Mouse (Mus musculus) neural tube, embryonic 11.5 days (tissue): ENCODE results near the gene Bbx. TPM values are rescaled to one million over a fixed set of nuclear protein-coding genes. Genes with fewer than 3 reads are reported as not detected.

Experiments
- ATAC-seq: fragments of 200-750 bp; cut with Nextera tagmentation; 2 replicates; pipeline ENCODE4 v1.8.0; 2017; ENCODE audit warnings: moderate number of reproducible peaks, mild to moderate bottlenecking, moderate TSS enrichment, moderate library complexity; ENCODE audit not compliant: insufficient read depth, low FRiP score, low TSS enrichment
- DNase-seq: peaks from one replicate; pipeline ENCODE4 v3.0.0-alpha.2; 2015; ENCODE audit warnings: low spot score
- H3K27ac ChIP-seq: fragments of 300-500 bp; sonication (generic); 2 replicates; pipeline ENCODE4 v1.5.1; 2014; ENCODE audit warnings: low read depth, mild to moderate bottlenecking, low read length
- H3K27me3 ChIP-seq: fragments of 300-500 bp; sonication (generic); 2 replicates; pipeline ENCODE4 v1.6.1; 2014; ENCODE audit warnings: mild to moderate bottlenecking, low read length, mixed read lengths; ENCODE audit not compliant: control insufficient read depth, insufficient read depth
- H3K36me3 ChIP-seq: fragments of 300-500 bp; sonication (generic); 2 replicates; pipeline ENCODE4 v1.6.1; 2014; ENCODE audit warnings: mild to moderate bottlenecking, low read length, moderate library complexity, mixed read lengths; ENCODE audit not compliant: control insufficient read depth, insufficient read depth
- H3K4me1 ChIP-seq: fragments of 300-500 bp; sonication (generic); 2 replicates; pipeline ENCODE4 v1.6.1; 2014; ENCODE audit warnings: low read length, mixed read lengths; ENCODE audit not compliant: control insufficient read depth, insufficient read depth
- H3K4me2 ChIP-seq: fragments of 300-500 bp; sonication (generic); 2 replicates; pipeline ENCODE4 v1.6.1; 2014; ENCODE audit warnings: low read depth, mild to moderate bottlenecking, moderate library complexity
- H3K4me3 ChIP-seq: fragments of 300-500 bp; sonication (generic); 2 replicates; pipeline ENCODE4 v1.5.1; 2014; ENCODE audit warnings: low read depth, low read length
- H3K9ac ChIP-seq: fragments of 300-500 bp; sonication (generic); 2 replicates; pipeline ENCODE4 v1.6.1; 2014; ENCODE audit warnings: mild to moderate bottlenecking, low read length
- H3K9me3 ChIP-seq: fragments of 300-500 bp; sonication (generic); 2 replicates; pipeline ENCODE4 v1.6.1; 2016; ENCODE audit warnings: low read length; ENCODE audit not compliant: control insufficient read depth
- WGBS: fragments of 180-500 bp; shearing (Covaris S2); extraction: QIAGEN DNeasy Blood & Tissue Kit; methylation state at CpG from one replicate; pipeline ENCODE4 v1.1.7; 2014; 5-methylcytosine and 5-hydroxymethylcytosine counted together
- polyA plus RNA-seq: library from polyadenylated mRNA; unstranded; fragments of >200 nt; fragmentation: Nextera tagmentation; extraction: Ambion mirVana; gene quantifications from 2 replicates; pipeline ENCODE4 v1.2.1, GENCODE M21; 2014

Bbx gene
- polyA plus RNA-seq, result 24.0 and 24.6 TPM in 2 replicates

DNA sequence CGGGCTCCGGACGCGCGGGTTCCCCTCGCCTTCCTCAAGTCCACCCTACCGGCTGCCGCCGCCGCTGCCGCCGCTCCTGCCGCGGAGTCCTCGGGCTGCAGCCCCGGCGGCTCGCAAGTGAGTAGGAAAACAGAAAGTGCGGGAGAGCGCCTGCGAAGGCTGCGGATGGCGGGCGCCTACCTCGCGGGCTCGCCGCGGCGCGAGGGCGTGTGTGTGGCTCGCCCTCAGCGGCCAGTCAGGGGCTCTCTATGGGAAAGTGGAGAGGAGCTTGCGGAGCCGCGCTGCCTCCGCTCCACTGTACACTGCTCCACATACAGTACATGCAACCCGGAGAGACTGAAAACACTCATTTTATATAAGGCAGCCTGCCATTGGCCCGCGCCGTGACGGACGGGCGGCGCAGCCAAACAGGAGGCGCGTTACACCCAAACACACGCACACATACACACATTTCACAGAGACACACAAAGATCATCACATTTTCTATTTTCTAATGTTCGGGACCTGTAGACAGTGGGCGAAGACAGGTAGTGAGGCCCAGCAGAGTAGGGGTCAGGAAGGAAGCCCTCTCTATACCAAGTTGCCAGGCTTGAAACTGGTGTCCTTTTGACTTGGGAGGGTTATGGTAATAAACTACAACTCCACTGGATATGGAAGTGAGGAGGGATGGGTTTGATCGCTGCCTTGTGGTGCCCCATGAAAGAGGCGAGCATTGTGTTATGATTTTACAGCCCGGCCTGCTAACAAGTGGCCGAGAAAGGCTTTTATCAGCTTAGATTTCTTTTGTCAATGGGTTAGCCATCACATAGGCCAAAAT lies at the start of gene Bbx:
Gene Bbx, minus strand, starts transcription at position 329 of the 817 bp plus-strand sequence.
- H3K4me2 ChIP-seq, result peak within 1 kb of the TSS; percentile 100
- H3K9me3 ChIP-seq, result no peaks in the 10 kb centered on the region
- no peaks in the 10 kb centered on the region for H3K27me3 ChIP-seq
- no peaks in the 10 kb centered on the region for H3K36me3 ChIP-seq
- peak within 1 kb of the TSS; percentile 87 for H3K9ac ChIP-seq
- under 1% methylated on average over 53 of the region's 55 CpGs for WGBS
- peak within 1 kb of the TSS; percentile 89 for H3K27ac ChIP-seq
- peak; percentile 98 for ATAC-seq
- peak within 1 kb of the TSS; percentile 91 for H3K4me3 ChIP-seq
- peak; percentile 94 for DNase-seq
- H3K4me1 ChIP-seq, result no peaks in the 10 kb centered on the region

DNA sequence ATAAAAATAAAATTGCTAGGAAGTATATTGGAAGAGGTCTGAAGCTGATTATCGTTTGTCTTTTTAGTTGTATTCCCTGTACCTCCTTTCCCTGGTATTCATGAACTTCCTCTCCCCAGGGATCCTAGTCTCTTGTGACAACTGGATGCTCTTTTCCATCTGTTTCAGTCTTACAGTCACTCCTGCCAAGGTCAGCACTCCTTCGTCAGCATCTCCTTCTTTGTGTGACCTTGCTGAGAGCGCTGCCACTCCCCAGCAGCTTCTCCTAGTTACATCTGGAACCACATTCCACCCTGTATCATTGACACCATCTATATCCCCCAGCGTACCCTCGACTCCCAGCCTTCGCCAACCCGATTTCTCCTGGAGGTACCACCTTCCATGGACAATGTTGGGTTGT lies 49.7 kb upstream of the Bbx start:
- Histone ChIP-seq H3K36me3 (no peaks in the 10 kb centered on the region), H3K4me2 (no peak overlapping the region), H3K9ac (no peak overlapping the region), H3K9me3 (no peaks in the 10 kb centered on the region), H3K27me3 (no peaks in the 10 kb centered on the region), H3K4me3 (no peak overlapping the region), H3K4me1 (no peaks in the 10 kb centered on the region), H3K27ac (no peak overlapping the region)
- DNase-seq (no peak), ATAC-seq (no peak)
- WGBS, result 66% methylated on average over 7 of the region's 7 CpGs

DNA sequence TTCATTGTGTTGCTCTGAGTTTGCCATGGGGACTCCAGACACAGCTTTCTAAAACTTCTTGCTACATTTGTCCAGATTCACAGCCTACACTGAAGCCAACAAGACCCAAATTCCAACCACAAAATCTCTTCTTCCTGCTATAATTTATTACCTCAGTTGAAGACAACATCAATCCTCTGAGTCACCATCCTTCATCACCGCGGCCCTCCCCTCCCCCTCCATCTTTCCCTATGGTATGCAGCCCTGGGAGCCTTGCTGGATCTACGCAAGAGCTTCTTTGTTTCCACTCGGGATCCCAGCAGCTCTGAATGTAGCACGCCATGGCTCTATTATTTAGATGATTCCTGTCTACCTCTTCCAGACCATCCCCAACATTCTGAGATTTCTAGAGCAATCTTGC lies 49.2 kb upstream of the Bbx start:
- H3K36me3 ChIP-seq, result no peaks in the 10 kb centered on the region
- no peak overlapping the region for H3K27ac ChIP-seq
- H3K27me3 ChIP-seq, result no peaks in the 10 kb centered on the region
- H3K9ac ChIP-seq, result no peak overlapping the region
- no peak for DNase-seq
- no peak overlapping the region for H3K4me3 ChIP-seq
- ATAC-seq, result no peak
- 60% methylated on average over 5 of the region's 5 CpGs for WGBS
- H3K9me3 ChIP-seq, result no peaks in the 10 kb centered on the region
- no peaks in the 10 kb centered on the region for H3K4me1 ChIP-seq
- no peak overlapping the region for H3K4me2 ChIP-seq

- no peak overlapping the region for H3K4me2 ChIP-seq
- no peak overlapping the region for H3K9ac ChIP-seq
- H3K4me3 ChIP-seq, result no peak overlapping the region
- ATAC-seq (no peak), DNase-seq (no peak)
- H3K27ac ChIP-seq, result no peak overlapping the region
- no peaks in the 10 kb centered on the region for H3K4me1 ChIP-seq
- no peaks in the 10 kb centered on the region for H3K36me3 ChIP-seq
- WGBS, result 100% methylated on average over 1 of the region's 1 CpGs
- H3K27me3 ChIP-seq, result no peaks in the 10 kb centered on the region
- H3K9me3 ChIP-seq, result no peaks in the 10 kb centered on the region
Measured at GRCm38 (mm10) chr16:50478695-50479094, 46.5 kb upstream of the Bbx start.

DNA sequence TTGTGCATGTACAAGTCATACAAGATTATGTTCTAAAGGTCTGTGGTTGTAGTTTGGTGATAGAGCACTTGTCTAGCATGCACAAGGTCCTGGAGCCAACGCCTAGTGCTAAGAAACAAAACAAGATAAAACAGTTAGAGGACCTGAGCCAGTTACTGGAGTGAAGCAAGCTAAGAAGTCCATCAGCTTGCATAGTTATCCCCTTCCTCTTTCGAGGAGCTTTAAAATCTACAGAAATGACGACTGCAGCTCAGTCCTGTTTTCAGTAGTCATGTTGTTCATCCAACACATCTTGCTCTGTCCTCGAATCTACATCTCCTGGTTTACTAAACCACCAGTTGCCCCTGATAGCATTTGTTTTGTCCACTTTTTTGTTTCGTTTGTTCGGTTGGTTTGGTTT lies 45.4 kb upstream of the Bbx start:
- WGBS, result 90% methylated on average over 6 of the region's 6 CpGs
- no peaks in the 10 kb centered on the region for H3K4me1 ChIP-seq
- DNase-seq (no peak), ATAC-seq (no peak)
- no peak overlapping the region for H3K27ac ChIP-seq
- no peaks in the 10 kb centered on the region for H3K27me3 ChIP-seq
- no peaks in the 10 kb centered on the region for H3K36me3 ChIP-seq
- no peak overlapping the region for H3K4me2 ChIP-seq
- no peaks in the 10 kb centered on the region for H3K9me3 ChIP-seq
- H3K9ac ChIP-seq, result no peak overlapping the region
- H3K4me3 ChIP-seq, result no peak overlapping the region

DNA sequence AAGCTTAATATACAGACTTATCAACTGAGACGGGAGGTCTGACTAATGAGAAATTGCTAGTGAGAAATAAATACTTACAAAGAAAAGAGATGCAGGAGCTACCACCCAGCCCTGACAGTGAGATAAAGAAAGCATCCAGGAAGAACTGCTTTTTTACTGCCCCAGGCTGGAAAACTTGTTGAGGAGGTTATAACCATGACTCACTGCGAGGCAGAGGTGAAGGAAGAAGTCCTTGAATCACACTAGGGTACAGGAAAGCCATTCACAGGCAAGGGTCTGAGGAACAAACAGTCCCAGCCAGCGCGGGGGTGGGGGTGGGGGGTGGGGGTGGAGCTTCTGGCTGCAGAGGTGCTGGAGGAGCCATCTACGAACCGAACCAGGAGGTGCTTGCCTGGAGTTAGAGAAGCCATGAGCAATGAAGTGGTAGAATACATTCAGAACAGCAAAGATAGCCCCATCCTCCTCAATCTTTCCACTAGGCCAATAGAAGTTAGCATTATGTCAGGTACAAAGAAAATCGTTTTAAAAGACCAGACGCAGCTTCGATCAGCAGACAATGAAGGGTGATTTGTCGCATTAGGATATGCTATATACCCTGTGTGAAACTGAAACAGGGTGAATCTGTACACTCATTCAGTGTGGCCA lies 30.2 kb upstream of the Bbx start:
- 31% methylated on average over 10 of the region's 10 CpGs for WGBS
- H3K36me3 ChIP-seq, result no peaks in the 10 kb centered on the region
- no peak overlapping the region for H3K9ac ChIP-seq
- H3K27me3 ChIP-seq, result no peaks in the 10 kb centered on the region
- DNase-seq (no peak), ATAC-seq (peak; percentile 45; the same call in 1 of the 2 replicates)
- no peaks in the 10 kb centered on the region for H3K9me3 ChIP-seq
- no peaks in the 10 kb centered on the region for H3K4me1 ChIP-seq
- H3K27ac ChIP-seq, result no peak overlapping the region
- H3K4me2 ChIP-seq, result no peak overlapping the region
- H3K4me3 ChIP-seq, result no peak overlapping the region

GRCm38 (mm10) chr16:50459146-50459545 lies 27.0 kb upstream of the Bbx start:
- WGBS, result 49% methylated on average over 3 of the region's 3 CpGs
- DNase-seq, result no peak

DNA sequence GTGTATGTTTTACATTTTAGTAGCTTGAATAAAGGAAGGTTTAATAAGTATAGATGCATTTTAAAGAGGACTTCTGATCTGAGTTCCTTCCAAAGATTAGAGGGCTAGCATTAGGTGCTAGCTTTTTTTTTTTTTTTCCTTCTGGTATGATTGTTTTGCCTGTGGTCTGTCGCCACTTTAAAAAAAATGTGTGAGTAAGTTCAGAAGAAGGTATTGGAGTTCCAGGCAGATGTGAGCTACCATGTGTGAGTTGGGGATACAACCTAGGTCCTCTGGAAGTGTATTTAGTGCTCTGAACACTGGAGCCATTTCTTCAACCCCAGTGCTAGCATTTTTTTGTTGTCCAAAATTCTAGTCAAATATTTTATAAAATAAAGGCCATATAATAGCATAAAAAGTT lies 23.9 kb upstream of the Bbx start:
- Histone ChIP-seq H3K4me3 (no peak overlapping the region), H3K4me1 (no peaks in the 10 kb centered on the region), H3K36me3 (no peaks in the 10 kb centered on the region), H3K9ac (no peak overlapping the region), H3K4me2 (no peak overlapping the region), H3K9me3 (no peaks in the 10 kb centered on the region), H3K27ac (no peak overlapping the region), H3K27me3 (no peaks in the 10 kb centered on the region)
- 86% methylated on average over 1 of the region's 1 CpGs for WGBS
- no peak for DNase-seq
- ATAC-seq, result no peak

More at GRCm38 (mm10) chr16:50459146-50459545, 27.0 kb upstream of the Bbx start:
- Histone ChIP-seq H3K9me3 (no peaks in the 10 kb centered on the region), H3K36me3 (no peaks in the 10 kb centered on the region), H3K4me3 (no peak overlapping the region), H3K9ac (no peak overlapping the region), H3K4me1 (no peaks in the 10 kb centered on the region), H3K27ac (no peak overlapping the region), H3K27me3 (no peaks in the 10 kb centered on the region), H3K4me2 (no peak overlapping the region)
- no peak for ATAC-seq

GRCm38 (mm10) chr16:50449086-50449485 lies 16.9 kb upstream of the Bbx start:
- H3K9me3 ChIP-seq, result no peaks in the 10 kb centered on the region
- H3K9ac ChIP-seq, result no peak overlapping the region
- no peak for ATAC-seq
- no peak overlapping the region for H3K27ac ChIP-seq
- no peak for DNase-seq
- no peaks in the 10 kb centered on the region for H3K27me3 ChIP-seq
- H3K4me1 ChIP-seq, result no peaks in the 10 kb centered on the region
- H3K4me3 ChIP-seq, result no peak overlapping the region
- H3K36me3 ChIP-seq, result no peaks in the 10 kb centered on the region
- 85% methylated on average over 9 of the region's 9 CpGs for WGBS
- no peak overlapping the region for H3K4me2 ChIP-seq
